Mouse (Mus musculus): Measurements from ENCODE around the gene Wnk2. TPM values are rescaled to one million over a fixed set of nuclear protein-coding genes. Genes with fewer than 3 reads are reported as not detected.

Wnk2 gene
- total and polyA plus RNA-seq, 3 experiments: 0.04 TPM; not detected in 2

DNA sequence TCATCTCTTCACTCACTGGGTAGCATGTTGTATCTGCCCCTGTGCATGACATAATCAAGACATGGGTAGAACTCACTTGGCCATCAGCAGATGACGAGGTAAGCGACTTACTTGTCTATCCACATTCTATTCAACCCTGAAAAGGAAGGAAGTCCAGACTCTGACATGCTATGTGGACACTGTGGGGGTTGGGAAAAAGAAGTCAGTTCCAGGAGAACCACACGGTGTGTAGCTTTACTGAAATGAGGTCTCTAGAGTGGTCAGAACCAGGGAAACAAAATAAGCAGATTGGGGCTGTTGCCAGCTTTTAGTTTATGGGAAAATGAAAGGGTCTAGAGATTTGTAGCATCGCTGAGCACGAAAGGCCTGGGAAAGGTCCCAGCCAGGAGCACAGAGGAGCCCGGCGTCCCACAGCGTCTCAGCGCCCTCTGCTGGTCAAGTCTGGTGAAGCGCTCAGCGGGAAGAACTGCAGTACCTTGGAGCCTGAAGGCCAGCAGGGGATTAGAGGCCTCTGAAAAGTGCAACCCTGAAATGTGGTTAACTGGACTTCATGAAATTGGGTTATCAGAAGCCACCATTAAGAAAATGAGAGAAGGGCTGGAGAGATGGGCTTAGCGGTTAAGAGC lies 25.3 kb upstream of the Wnk2 start:
- Histone ChIP-seq H3K9ac (ENCODE audit: control insufficient read depth, low read depth, low read length, poor library complexity, severe bottlenecking) (no peak overlapping the region), H3K27ac (ENCODE audit: control insufficient read depth, low read depth, low read length) (no peak overlapping the region), H3K4me1 (ENCODE audit: control insufficient read depth in 1 of 2, insufficient read depth in 2 of 2, low read length in 2 of 2) (peaks cover 0 to 4% of the 10 kb centered on the region in 2 experiments; a peak in 1 of 4 replicates), H3K27me3 (ENCODE audit: control insufficient read depth in 1 of 2, insufficient read depth in 2 of 2, low read length in 2 of 2) (no peaks in the 10 kb centered on the region), H3K79me2 (ENCODE audit: control insufficient read depth, insufficient read depth, low read length, poor library complexity) (no peaks in the 10 kb centered on the region), H3K36me3 (ENCODE audit: control insufficient read depth in 1 of 2, insufficient read depth in 2 of 2, low read length in 2 of 2) (no peaks in the 10 kb centered on the region), H3K4me3 (ENCODE audit: control insufficient read depth in 1 of 2, insufficient read depth in 1 of 2, low read depth in 2 of 2, low read length in 2 of 2) (no peak overlapping the region), H3K9me3 (replicated peaks; ENCODE audit: insufficient read depth, low read length) (no peaks in the 10 kb centered on the region)
- TF ChIP-seq ZKSCAN1 (IDR thresholded peaks at IDR 0.05; ENCODE audit: low read depth, low read length): no peak
- no peak for TF ChIP-seq MAZ (IDR thresholded peaks at IDR 0.05; ENCODE audit: low read depth, low read length)
- no peak for TF ChIP-seq BHLHE40 (IDR thresholded peaks at IDR 0.05; ENCODE audit: borderline replicate concordance, low read depth, low read length)
- no peak for TF ChIP-seq SIN3A (IDR thresholded peaks at IDR 0.05; ENCODE audit: low read length)
- TF ChIP-seq NELFE (IDR thresholded peaks at IDR 0.05; ENCODE audit: low read depth, low read length): no peak
- no peak for TF ChIP-seq ELF1 (IDR thresholded peaks at IDR 0.05; ENCODE audit: low read depth, low read length)
- TF ChIP-seq ZMIZ1 (IDR thresholded peaks at IDR 0.05; ENCODE audit: low read depth, low read length): no peak
- peak; percentile 86 for TF ChIP-seq RAD21 (IDR thresholded peaks at IDR 0.05; ENCODE audit: low read depth, low read length)
- peak; percentile 86 to 99 (median 88) for TF ChIP-seq CTCF (IDR thresholded peaks at IDR 0.05 in 2 of 3, conservative IDR thresholded peaks at IDR 0.05 in 1 of 3; ENCODE audit: control insufficient read depth in 1 of 3, insufficient read depth in 1 of 3, low read depth in 2 of 3, low read length in 3 of 3, poor library complexity in 1 of 3, severe bottlenecking in 1 of 3)
- no peak for TF ChIP-seq CHD1 (IDR thresholded peaks at IDR 0.05; ENCODE audit: low read depth, low read length)
- TF ChIP-seq E2F4 (IDR thresholded peaks at IDR 0.05; ENCODE audit: borderline replicate concordance, low read depth, low read length): no peak
- no peak for TF ChIP-seq EP300 (IDR thresholded peaks at IDR 0.05; ENCODE audit: low read depth in 1 of 2, low read length in 2 of 2)
- no peak for TF ChIP-seq ZNF384 (IDR thresholded peaks at IDR 0.05; ENCODE audit: low read depth, low read length)
- no peak for TF ChIP-seq MAX (IDR thresholded peaks at IDR 0.05; ENCODE audit: low read length)
- TF ChIP-seq KAT2A (conservative IDR thresholded peaks at IDR 0.05; ENCODE audit: low read depth, low read length): no peak
- TF ChIP-seq NRF1 (IDR thresholded peaks at IDR 0.05; ENCODE audit: insufficient read depth, low read depth, low read length, poor library complexity, severe bottlenecking): no peak
- TF ChIP-seq MAFK (IDR thresholded peaks at IDR 0.05; ENCODE audit: borderline replicate concordance, low read depth, low read length): no peak
- no peak for TF ChIP-seq RCOR1 (IDR thresholded peaks at IDR 0.05; ENCODE audit: low read depth, low read length)
- TF ChIP-seq TBP (IDR thresholded peaks at IDR 0.05; ENCODE audit: low read depth, low read length): no peak
- no peak for TF ChIP-seq GATA1 (IDR thresholded peaks at IDR 0.05; ENCODE audit: low read depth, low read length)
- TF ChIP-seq MYB (IDR thresholded peaks at IDR 0.05; ENCODE audit: low read depth, low read length): no peak
- TF ChIP-seq CHD2 (IDR thresholded peaks at IDR 0.05; ENCODE audit: low read length): no peak
- no peak for TF ChIP-seq POLR2A (IDR thresholded peaks at IDR 0.05; ENCODE audit: control insufficient read depth in 1 of 2, insufficient read depth in 1 of 2, low read depth in 1 of 2, low read length in 2 of 2, poor library complexity in 1 of 2)
- no peak for TF ChIP-seq GABPA (IDR thresholded peaks at IDR 0.05; ENCODE audit: low read depth, low read length)
- TF ChIP-seq USF2 (IDR thresholded peaks at IDR 0.05; ENCODE audit: borderline replicate concordance in 1 of 2, insufficient read depth in 1 of 2, low read depth in 1 of 2, low read length in 2 of 2): no peak
- no peak for TF ChIP-seq MEF2A (IDR thresholded peaks at IDR 0.05; ENCODE audit: extremely low read depth, insufficient replicate concordance, low read depth, low read length, poor library complexity, severe bottlenecking)
- TF ChIP-seq SMC3 (IDR thresholded peaks at IDR 0.05; ENCODE audit: low read depth, low read length): peak; percentile 74
- no peak for TF ChIP-seq MYC (IDR thresholded peaks at IDR 0.05; ENCODE audit: low read depth, low read length)
- peak; percentile 66 for TF ChIP-seq ZC3H11A (IDR thresholded peaks at IDR 0.05; ENCODE audit: low read depth, low read length)
- no peak for TF ChIP-seq JUND (IDR thresholded peaks at IDR 0.05; ENCODE audit: low read depth, low read length)
- no peak for TF ChIP-seq POLR2AphosphoS5 (IDR thresholded peaks at IDR 0.05; ENCODE audit: borderline replicate concordance, low read depth, low read length)
- TF ChIP-seq MXI1 (IDR thresholded peaks at IDR 0.05; ENCODE audit: low read depth, low read length): no peak
- no peak for TF ChIP-seq USF1 (IDR thresholded peaks at IDR 0.05; ENCODE audit: low read depth, low read length)
- TF ChIP-seq TCF12 (IDR thresholded peaks at IDR 0.05; ENCODE audit: low read depth, low read length): no peak
- DNase-seq (ENCODE audit: low read depth, low spot score): peak; percentile 85
